Mouse (Mus musculus) embryonic stem cell, embryonic (primary cell): Measurements from ENCODE around the gene Dnah11.

ENCODE experiments used
- CTCF ChIA-PET, 4 experiments: fragments of 300-600 bp in 2 of 4; fragments of 350-600 bp in 2 of 4; sonication (Branson Sonifier 250); formaldehyde crosslinking; loops; one replicate each; lab custom pipeline; 2022; ENCODE audit warnings: inconsistent platforms in 2 of 4; lab: Charles Lee
- POLR2A ChIA-PET, 4 experiments: fragments of 300-600 bp in 2 of 4; fragments of 350-600 bp in 2 of 4; sonication (Branson Sonifier 250); formaldehyde crosslinking; loops; one replicate each; lab custom pipeline; 2022; ENCODE audit warnings: antibody characterized with exemption in 4 of 4, inconsistent platforms in 1 of 4; lab: Charles Lee

Dnah11 gene

GRCm38 (mm10) chr12:118198386-118199093, at the start of gene Dnah11:
Gene Dnah11 (minus strand): TSS chr12:118199043.
- ChIA-PET CTCF (no interaction called here), POLR2A (interaction anchor here in 3 of 4 experiments (0.6 to 3.2 kb wide), 5 partner anchors 10 to 364 kb away, joined by 3 to 12 read pairs (median 4); partner anchors contain the start of gene Sp4 (in 1 of the 3))

- ChIA-PET CTCF (no interaction called here), POLR2A (no interaction called here)
Observed at GRCm38 (mm10) chr12:118221182-118221581, 22.3 kb upstream of the Dnah11 start.

- POLR2A ChIA-PET = no interaction called here
Observed at GRCm38 (mm10) chr12:118220062-118220461, 21.2 kb upstream of the Dnah11 start.

GRCm38 (mm10) chr12:118212163-118212562, 13.3 kb upstream of the Dnah11 start:
- CTCF ChIA-PET = interaction anchor here in 1 of 4 experiments (0.6 kb wide), 1 partner anchor 250 kb away, joined by 3 read pairs; no protein-coding TSS in a partner anchor
- POLR2A ChIA-PET = no interaction called here

More at GRCm38 (mm10) chr12:118220062-118220461, 21.2 kb upstream of the Dnah11 start:
- CTCF ChIA-PET = no interaction called here

GRCm38 (mm10) chr12:118196583-118196982, 2.3 kb downstream of the Dnah11 start:
- POLR2A ChIA-PET = interaction anchor here in 1 of 4 experiments (3.2 kb wide), 1 partner anchor 105 kb away, joined by 12 read pairs; the partner anchor contains the start of gene Sp4
- CTCF ChIA-PET = no interaction called here

- ChIA-PET CTCF (no interaction called here), POLR2A (interaction anchor here in 1 of 4 experiments (1.2 kb wide), 1 partner anchor 8 kb away, joined by 4 read pairs; no protein-coding TSS in a partner anchor)
Observed at GRCm38 (mm10) chr12:118189535-118189934, 9.3 kb downstream of the Dnah11 start.

- POLR2A ChIA-PET = no interaction called here
- CTCF ChIA-PET = no interaction called here
Observed at GRCm38 (mm10) chr12:118187663-118188062, 11.2 kb downstream of the Dnah11 start.

GRCm38 (mm10) chr12:118186881-118187489, 11.9 kb downstream of the Dnah11 start:
- ChIA-PET POLR2A (no interaction called here), CTCF (no interaction called here)

- POLR2A ChIA-PET = interaction anchor here in 1 of 4 experiments (1.0 kb wide), 1 partner anchor 12 kb away, joined by 3 read pairs; the partner anchor contains the start of gene Dnah11
- CTCF ChIA-PET = no interaction called here
Observed at GRCm38 (mm10) chr12:118186120-118186880, 12.5 kb downstream of the Dnah11 start.

- CTCF ChIA-PET = interaction anchor here in 1 of 4 experiments (0.7 kb wide), 1 partner anchor 55 kb away, joined by 3 read pairs; no protein-coding TSS in a partner anchor
Observed at GRCm38 (mm10) chr12:118184731-118185130, 14.1 kb downstream of the Dnah11 start.

GRCm38 (mm10) chr12:118177756-118178155, 21.1 kb downstream of the Dnah11 start:
- CTCF ChIA-PET = no interaction called here
- POLR2A ChIA-PET = no interaction called here

More at GRCm38 (mm10) chr12:118184731-118185130, 14.1 kb downstream of the Dnah11 start:
- POLR2A ChIA-PET = no interaction called here

- POLR2A ChIA-PET = interaction anchor here in 1 of 4 experiments (0.6 to 0.7 kb wide), 2 partner anchors 9 to 39 kb away, joined by 4 to 5 read pairs; no protein-coding TSS in a partner anchor
- CTCF ChIA-PET = interaction anchor here in 1 of 4 experiments (0.6 kb wide), 1 partner anchor 228 kb away, joined by 8 read pairs; no protein-coding TSS in a partner anchor
Observed at GRCm38 (mm10) chr12:118164785-118165184, 34.1 kb downstream of the Dnah11 start.

GRCm38 (mm10) chr12:118156986-118157385, 41.9 kb downstream of the Dnah11 start:
- ChIA-PET CTCF (no interaction called here), POLR2A (no interaction called here)

GRCm38 (mm10) chr12:118147521-118148033, 51.3 kb downstream of the Dnah11 start:
- ChIA-PET CTCF (no interaction called here), POLR2A (interaction anchor here in 1 of 4 experiments (0.5 kb wide), 1 partner anchor 700 kb away, joined by 3 read pairs; no protein-coding TSS in a partner anchor)

- CTCF ChIA-PET = no interaction called here
- POLR2A ChIA-PET = no interaction called here
Observed at GRCm38 (mm10) chr12:118128116-118128515, 70.7 kb downstream of the Dnah11 start.

GRCm38 (mm10) chr12:118119668-118120067, 79.2 kb downstream of the Dnah11 start:
- CTCF ChIA-PET = no interaction called here
- POLR2A ChIA-PET = no interaction called here

GRCm38 (mm10) chr12:118112599-118112998, 86.2 kb downstream of the Dnah11 start:
- POLR2A ChIA-PET = no interaction called here
- CTCF ChIA-PET = no interaction called here

GRCm38 (mm10) chr12:118111896-118112295, 86.9 kb downstream of the Dnah11 start:
- POLR2A ChIA-PET = no interaction called here
- CTCF ChIA-PET = no interaction called here

- ChIA-PET CTCF (no interaction called here), POLR2A (no interaction called here)
Observed at GRCm38 (mm10) chr12:118107719-118108118, 91.1 kb downstream of the Dnah11 start.
